Mouse (Mus musculus) spleen, postnatal 0 days (tissue): ENCODE measurements around the gene Nmnat3. TPM values are rescaled to one million over a fixed set of nuclear protein-coding genes. Genes with fewer than 3 reads are reported as not detected.

ENCODE experiments used
- polyA plus RNA-seq: library from polyadenylated mRNA; unstranded; fragments of >200 nt; fragmentation: Nextera tagmentation; extraction: Ambion mirVana; gene quantifications from 2 replicates; pipeline ENCODE4 v1.2.1, GENCODE M21; 2015

Nmnat3 gene
- 31.9 and 35.7 TPM in 2 replicates for polyA plus RNA-seq

GRCm38 (mm10) chr9:98287135-98287534 is at the start of gene Nmnat3:
TSS of gene Nmnat3 (plus strand) at chr9:98287435.

GRCm38 (mm10) chr9:98422656-98423055 is 135.4 kb downstream of the Nmnat3 start, which contains the start of gene Rbp1:
TSS of gene Rbp1 (plus strand) at chr9:98422961.

Other genes with a start within 250 kb of the Nmnat3 start
- 7.2 and 7.8 TPM in 2 replicates for gene Rbp1, start 135.5 kb downstream of the Nmnat3 start, polyA plus RNA-seq
- gene Rbp2, start 198.7 kb downstream of the Nmnat3 start, polyA plus RNA-seq, result 0.21 and 0.42 TPM in 2 replicates